Mouse (Mus musculus) spleen, postnatal 10 days (tissue): ENCODE measurements at regions not wholly inside any gene's neighbourhood (a gene's known extent, or its start where the extent isn't known, plus 50 kb on each side); places are given as distances from the start of the nearest gene placed in this dataset.

Experiments used
- DNase-seq, 2 experiments: peaks; one replicate each; pipeline ENCODE4 v3.0.0; 2021 to 2022; ENCODE audit warnings: low spot score in 2 of 2

- no peak for DNase-seq
Observed at GRCm38 (mm10) chr15:63553597-63553996, 291.4 kb downstream of the Gsdmc2 start.

GRCm38 (mm10) chr15:63532337-63533055, 312.5 kb downstream of the Gsdmc2 start:
- no peak for DNase-seq

GRCm38 (mm10) chr15:63527318-63527717, 317.7 kb downstream of the Gsdmc2 start:
- DNase-seq = no peak

GRCm38 (mm10) chr15:63526820-63527219, 318.2 kb downstream of the Gsdmc2 start:
- no peak for DNase-seq

DNA sequence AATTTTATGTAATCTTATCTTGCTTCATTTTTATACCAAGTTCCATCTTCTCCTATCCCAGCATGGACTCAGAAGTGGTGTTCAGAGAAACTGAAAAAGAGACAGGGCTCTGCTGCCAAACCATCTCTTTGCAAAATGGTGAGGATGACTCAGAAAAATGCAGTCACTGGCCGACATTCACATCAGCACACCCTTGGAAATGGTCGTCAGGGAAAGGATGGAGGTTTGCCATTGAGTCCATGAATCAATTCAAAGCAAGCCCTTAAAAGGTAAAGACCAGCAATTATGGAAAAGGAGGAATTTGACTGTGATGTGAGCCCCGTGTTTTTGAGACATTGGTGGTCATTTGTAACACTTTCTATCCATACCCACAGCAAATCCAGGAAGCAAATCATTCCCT, 327.7 kb downstream of the Gsdmc2 start:
- DNase-seq = no peak

GRCm38 (mm10) chr15:63500453-63500852, 344.5 kb downstream of the Gsdmc2 start:
- DNase-seq = no peak

DNA sequence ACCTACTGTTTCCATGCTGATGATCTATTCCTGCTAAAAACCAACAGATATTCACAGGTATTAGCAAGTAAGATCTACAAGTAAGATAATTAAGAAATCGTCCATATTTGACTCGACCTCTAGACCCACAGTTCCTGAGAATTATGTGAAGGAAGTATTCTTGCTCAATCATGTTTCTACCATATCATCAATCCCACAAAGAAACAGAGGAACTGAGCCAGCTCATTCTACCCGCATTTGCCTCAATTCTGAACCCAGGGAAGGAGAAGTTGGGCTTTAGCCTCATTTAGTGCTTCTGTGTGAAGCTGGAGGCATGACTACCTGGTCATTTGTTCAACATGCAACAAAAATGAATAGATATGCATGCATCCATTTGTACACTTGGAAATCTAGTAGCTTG, 346.5 kb downstream of the Gsdmc2 start:
- DNase-seq = no peak

GRCm38 (mm10) chr15:63497207-63497606, 347.8 kb downstream of the Gsdmc2 start:
- DNase-seq = no peak

GRCm38 (mm10) chr15:63484910-63485309, 360.1 kb downstream of the Gsdmc2 start:
- no peak for DNase-seq

GRCm38 (mm10) chr15:63484217-63484887, 360.6 kb downstream of the Gsdmc2 start:
- no peak for DNase-seq

DNA sequence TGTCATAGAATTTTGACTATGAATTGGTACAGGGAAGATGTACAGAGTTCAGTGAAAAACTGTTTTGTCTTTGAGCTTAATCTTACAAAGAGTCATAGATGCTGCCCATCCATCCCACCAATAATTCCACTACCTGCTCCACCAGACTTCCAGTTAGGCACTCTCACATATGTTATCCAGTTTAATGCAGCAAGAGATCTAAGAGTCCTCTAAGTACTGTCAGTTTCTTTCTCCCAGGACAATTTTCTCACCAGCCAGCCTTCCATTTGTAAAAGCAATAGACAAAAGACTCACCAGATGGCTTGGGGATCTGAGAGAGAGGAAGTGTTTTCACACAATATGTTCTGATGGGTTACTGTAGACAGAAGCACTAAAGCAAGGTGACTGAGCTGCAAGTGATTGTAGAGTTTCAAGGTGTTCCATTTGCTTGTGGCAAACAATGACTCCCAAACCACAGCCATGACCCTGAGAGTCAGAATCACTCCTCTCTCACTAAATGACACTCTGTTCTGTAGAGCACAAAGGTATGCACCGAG, 365.6 kb downstream of the Gsdmc2 start:
- no peak for DNase-seq

DNA sequence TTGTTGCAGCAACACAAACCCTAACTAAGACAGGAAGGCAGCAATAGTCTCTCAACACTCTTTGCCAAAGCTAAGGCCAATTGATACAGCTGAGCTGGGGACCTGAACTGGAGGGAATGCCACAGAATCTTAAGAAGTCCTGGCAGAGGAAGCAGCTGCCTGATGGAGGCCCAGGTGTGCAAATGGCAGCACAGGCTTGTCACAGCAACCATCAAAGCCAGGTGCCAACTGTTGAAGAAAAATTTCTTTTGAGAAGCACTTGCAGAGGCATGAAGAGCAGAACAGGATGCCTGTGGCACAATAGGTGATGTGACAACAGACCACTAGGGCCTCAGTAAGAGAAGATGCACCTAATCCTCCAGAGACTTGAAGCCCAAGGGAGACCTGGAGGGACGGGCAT, 378.1 kb downstream of the Gsdmc2 start:
- DNase-seq = no peak

DNA sequence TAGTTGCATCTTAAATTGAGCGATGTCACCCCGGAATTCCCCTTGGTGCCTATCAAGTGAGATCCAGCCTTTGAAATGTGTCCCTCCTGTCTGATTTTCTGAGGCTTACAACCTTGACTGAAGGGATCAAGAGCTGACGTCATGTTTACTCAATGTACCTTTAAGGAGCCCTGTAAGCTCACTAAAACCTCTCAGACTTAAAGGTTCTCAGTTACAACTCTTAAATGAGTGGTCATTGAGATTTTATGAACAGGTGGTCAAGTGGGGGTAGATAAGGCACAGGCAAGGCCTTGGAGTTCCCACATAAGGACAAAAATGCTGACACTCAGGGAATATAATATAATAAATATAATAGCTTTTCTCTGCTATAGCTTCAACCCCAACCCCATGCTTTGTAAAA, 392.4 kb downstream of the Gsdmc2 start:
- no peak for DNase-seq

GRCm38 (mm10) chr15:63446288-63446687, 398.7 kb downstream of the Gsdmc2 start:
- DNase-seq = no peak

GRCm38 (mm10) chr15:63445016-63445415, 400.0 kb downstream of the Gsdmc2 start:
- no peak for DNase-seq

DNA sequence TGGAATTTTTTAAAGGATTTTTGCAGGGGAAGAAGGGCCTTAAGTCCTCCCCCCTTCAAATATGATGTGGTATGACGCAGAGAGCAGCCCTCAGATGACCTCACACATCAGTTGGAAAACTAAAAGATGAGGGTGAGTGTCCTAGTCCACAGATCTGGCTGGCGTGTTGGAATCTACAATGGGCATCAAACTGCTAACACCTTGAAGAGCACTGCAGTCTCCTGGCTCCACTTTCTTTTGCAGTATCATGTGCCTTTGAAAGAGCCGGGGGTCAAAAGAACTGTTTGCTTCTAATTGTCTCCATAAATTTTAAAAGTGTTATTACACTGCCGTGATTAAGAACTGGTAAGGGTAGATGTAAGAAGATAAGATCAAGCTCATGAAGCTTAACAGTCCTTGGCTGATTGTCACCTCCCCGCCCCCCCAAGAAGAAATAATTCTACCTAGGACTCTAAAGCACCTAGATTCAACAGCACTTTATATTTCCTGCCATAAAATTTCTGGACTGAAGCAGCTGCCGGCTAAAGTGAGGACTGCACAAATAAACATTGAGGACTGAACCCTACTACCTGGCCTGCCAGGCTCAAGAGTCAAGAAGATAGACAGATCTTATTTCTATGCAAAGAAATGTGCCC, 402.7 kb downstream of the Gsdmc2 start:
- no peak for DNase-seq

DNA sequence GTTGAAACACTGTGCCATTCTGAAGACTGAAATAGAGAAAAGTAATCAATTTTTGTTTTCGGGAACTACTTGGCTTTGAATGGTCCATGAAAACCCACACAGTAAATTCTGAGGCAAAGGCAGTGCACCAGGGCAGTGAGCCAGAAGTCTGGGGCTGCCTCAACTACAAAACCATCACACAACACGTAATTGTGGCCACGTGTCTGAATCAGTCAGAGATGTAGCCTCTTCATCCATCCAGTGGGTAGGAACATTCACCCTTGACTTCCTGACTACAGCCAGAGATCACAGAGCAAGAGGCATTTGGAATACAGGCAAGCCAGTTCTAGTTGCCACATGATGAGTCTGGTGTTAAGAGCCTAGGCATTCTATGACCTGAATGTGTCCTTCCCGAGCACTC, 432.3 kb downstream of the Gsdmc2 start:
- DNase-seq = no peak

- no peak for DNase-seq
Observed at GRCm38 (mm10) chr15:63411771-63412118, 433.2 kb downstream of the Gsdmc2 start.

GRCm38 (mm10) chr15:63410994-63411770, 433.8 kb downstream of the Gsdmc2 start:
- DNase-seq = no peak

GRCm38 (mm10) chr15:63400445-63400844, 444.5 kb downstream of the Gsdmc2 start:
- no peak for DNase-seq

DNA sequence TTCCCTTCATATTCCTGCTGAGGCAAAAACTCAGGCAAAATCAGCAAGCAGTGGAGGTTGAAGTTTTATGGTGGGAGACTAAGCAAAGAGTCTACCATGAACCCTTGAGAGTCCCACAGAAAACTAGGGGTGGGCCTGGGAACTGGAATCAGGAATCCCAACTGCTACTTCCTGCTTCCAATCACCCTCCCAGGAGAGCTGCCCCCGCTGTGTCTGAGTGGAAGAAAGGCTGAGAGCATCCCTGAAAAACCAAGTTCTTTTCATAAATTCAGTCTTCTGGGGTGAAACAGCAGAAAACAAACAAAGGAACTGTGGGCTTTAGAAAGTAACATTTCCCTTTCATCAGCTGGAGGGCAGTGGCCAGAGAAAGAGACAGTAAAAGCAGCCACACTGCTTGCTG, 445.0 kb downstream of the Gsdmc2 start:
- DNase-seq = no peak

- no peak for DNase-seq
Observed at GRCm38 (mm10) chr15:63397485-63397884, 447.5 kb downstream of the Gsdmc2 start.
